Mouse (Mus musculus) thymus, adult 2 months (tissue): ENCODE results near the gene Gm7544.

Source experiments
- CTCF ChIP-seq: fragments of 200-500 bp; IDR thresholded peaks from 2 replicates; pipeline ENCODE4 v1.5.1; 2012; ENCODE audit warnings: mild to moderate bottlenecking, control low read depth, low read length, moderate library complexity, borderline replicate concordance; ENCODE audit not compliant: control insufficient read depth, poor library complexity, insufficient read depth; ENCODE audit errors: extremely low read depth
- POLR2A ChIP-seq: fragments of 200-500 bp; IDR thresholded peaks from 2 replicates; pipeline ENCODE4 v1.6.1; 2012; ENCODE audit warnings: mild to moderate bottlenecking, low read length, control low read depth, moderate library complexity; ENCODE audit not compliant: control insufficient read depth, poor library complexity, insufficient read depth; ENCODE audit errors: extremely low read depth

DNA sequence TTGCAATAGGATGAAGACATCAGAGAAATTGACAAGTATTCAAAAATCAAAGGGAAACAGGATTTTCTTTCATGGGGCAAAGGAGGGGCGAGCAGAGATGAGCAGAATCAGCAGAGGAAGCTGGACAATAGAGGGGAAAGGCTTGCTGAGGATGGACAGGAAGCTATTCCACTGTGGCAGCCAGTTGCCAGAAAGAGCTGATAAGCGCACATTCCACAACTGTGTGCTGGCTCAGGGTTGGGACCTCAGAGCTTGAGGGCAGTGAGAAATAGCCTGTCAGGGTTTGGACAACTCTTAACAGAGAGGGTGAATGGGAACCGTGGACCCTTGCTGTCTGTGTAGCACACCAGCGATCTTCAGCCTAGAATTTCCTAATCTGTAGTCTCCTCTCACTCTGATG lies 16.2 kb upstream of the Gm7544 start:
- TF ChIP-seq CTCF (no peak), POLR2A (no peak)
